Mouse (Mus musculus) ovary, adult 18-20 months (tissue): Measurements from ENCODE around the gene Slc35c1.
"Not testable (repeated sequence)": the region's sequence is repeated elsewhere in the genome, so short reads cannot be mapped to it uniquely, and the experiment has no call there.

ENCODE experiments used
- DNase-seq: peaks from one replicate; pipeline ENCODE4 v3.0.0; 2022; ENCODE audit warnings: low spot score, mixed read lengths

Gene Slc35c1

GRCm38 (mm10) chr2:92459921-92460707 is at the start of gene Slc35c1:
TSS of gene Slc35c1 (minus strand) at chr2:92460538.
- no peak for DNase-seq

GRCm38 (mm10) chr2:92505291-92505690 is 45.0 kb upstream of the Slc35c1 start:
- DNase-seq = no peak

GRCm38 (mm10) chr2:92503421-92503820 is 43.1 kb upstream of the Slc35c1 start:
- DNase-seq = no peak

GRCm38 (mm10) chr2:92499701-92500322 is 39.5 kb upstream of the Slc35c1 start:
- DNase-seq = no peak

GRCm38 (mm10) chr2:92497112-92497511 is 36.8 kb upstream of the Slc35c1 start:
- no peak for DNase-seq

GRCm38 (mm10) chr2:92496681-92497080 is 36.3 kb upstream of the Slc35c1 start:
- DNase-seq = no peak

- no peak for DNase-seq
Measured at GRCm38 (mm10) chr2:92494956-92495355, 34.6 kb upstream of the Slc35c1 start.

DNA sequence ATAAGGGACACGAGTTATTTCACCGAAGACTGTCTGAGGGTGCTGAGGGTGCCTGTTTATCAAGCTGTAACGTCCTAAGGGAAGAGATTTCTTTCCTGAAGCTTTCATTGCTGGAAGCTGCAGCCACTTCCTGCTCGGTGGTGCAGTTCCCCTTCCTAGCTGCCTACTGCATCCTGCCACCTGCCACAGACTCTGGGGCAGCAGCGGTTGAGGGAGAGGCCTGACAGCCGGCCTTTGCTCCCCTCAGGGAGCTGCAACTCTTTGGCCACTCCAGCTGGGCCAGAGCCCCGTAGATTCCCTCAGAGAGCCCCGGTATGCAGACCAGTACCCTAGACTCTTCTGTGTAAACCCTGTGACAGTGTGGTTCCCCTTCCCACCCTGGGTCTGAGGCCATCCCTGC is 34.1 kb upstream of the Slc35c1 start:
- no peak for DNase-seq

DNA sequence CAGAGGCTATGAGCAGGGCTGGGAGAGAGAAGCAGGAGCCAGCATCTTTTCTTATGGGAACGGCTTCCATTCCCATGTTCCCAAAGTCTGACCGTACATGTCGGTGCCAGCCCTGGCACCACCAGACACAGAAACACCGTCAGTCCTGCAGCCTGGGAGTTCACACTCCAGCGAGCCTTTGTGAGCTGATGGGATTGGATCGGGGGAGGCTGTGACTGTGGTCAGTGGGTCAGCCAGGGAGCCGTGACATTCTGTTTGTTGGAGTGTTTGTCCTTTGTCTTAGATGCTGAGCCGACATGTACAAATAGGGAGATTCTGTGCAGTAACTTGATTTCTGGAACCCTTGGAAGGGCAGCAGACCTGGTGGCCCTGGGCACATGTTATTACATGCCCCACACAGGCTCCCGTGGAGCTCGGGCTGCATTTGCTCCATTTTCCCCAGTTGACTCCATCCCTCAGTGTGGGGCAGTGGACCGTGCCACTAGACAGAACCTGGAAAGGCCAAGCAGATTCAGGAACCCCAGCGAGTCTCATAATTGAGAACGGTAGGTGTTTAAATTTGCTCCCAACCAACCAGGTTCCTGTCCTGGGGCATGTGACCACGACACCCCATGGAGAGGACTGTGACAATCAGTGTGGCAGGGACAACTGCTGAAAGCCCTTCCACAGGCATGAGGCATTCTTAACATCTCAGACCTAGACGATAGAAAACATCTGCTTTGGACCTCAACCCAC is 33.5 kb upstream of the Slc35c1 start:
- no peak for DNase-seq

DNA sequence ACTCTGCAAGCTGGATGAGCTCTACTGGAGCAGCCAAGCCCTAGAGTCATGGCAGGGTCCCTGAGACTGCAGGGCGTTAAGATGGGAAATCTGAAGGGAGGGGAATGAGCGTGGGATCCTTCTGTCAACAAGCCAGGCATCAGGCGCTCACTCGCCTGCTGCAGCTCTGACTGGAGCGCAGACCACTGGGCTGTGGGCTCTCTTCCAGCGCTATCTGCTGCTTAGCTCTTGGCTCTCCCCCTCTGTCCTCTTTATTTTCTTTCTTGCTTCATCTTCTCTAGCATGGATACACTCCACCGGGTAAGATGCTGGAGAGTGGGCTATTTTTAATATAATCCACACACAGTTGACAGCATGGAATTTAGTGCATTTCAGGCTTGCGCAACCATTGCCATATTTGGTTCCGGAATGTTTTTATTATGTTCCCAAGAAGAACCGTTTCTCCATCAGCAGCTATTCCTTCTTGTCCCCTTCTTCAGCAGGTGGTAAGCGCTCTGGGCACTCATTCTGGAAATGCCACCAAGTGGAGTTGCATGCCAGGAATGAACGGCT is 31.7 kb upstream of the Slc35c1 start:
- peak; percentile 31 for DNase-seq

GRCm38 (mm10) chr2:92490541-92490940 is 30.2 kb upstream of the Slc35c1 start:
- DNase-seq = peak; percentile 37

DNA sequence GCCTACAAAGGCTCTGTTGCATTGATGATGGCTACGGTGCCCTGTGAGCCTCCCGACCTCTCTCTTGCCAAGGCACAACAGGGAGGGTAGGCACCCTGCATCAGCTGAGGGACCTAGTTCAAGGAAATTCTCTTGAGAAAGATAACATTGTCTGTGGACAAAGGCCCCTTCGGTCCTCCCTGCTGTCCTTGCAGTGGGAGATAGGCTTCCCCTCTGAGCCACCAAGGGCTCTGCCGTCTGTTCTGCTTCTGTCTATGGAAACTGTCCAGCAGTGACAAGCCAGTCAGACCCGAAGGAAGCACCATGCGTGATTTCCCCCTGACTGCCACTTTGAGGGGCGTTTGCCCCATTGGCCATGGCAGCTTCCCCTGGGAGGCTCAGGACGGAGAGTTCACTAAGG is 27.5 kb upstream of the Slc35c1 start:
- no peak for DNase-seq

GRCm38 (mm10) chr2:92486911-92487310 is 26.6 kb upstream of the Slc35c1 start:
- DNase-seq = no peak

GRCm38 (mm10) chr2:92486403-92486802 is 26.1 kb upstream of the Slc35c1 start:
- no peak for DNase-seq

GRCm38 (mm10) chr2:92485640-92486295 is 25.4 kb upstream of the Slc35c1 start:
- DNase-seq = peak; percentile 49

DNA sequence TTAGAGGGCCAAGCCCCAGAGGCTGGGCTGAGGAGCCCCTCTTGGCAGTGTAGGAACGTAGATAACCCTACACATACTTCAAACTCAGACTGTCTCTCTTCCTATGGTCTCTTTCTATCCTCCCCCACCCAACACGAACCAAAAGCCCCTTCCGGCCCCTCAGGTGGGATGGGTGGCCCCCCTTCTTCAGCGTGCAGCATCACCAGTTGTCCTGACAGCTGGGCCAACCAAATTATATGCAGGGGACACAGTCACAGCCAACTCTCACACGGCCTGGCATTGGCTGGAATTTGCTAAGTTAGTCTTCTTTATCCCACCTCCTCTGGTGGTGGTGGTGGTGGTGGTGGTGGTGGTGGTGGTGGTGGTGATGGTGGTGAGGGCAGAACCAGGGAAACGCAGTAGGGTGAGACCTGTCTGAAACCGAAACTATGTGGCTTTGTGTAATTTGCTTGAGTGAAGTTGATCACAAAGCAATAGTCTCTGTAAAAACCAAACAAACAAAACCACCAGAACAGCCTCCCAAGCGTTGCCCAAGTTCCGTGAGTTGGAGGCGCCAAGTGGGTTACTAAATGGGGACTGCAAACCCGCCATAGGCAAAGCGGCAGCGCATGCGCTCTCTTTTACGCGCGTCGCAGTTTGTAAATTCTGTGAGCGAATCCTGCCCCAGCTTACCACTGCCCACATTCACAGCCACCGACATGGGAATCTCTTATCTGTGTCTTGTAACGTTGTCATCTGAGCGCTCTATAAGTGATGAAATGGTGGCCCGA is 24.1 kb upstream of the Slc35c1 start:
- no peak for DNase-seq

- no peak for DNase-seq
Measured at GRCm38 (mm10) chr2:92483505-92483904, 23.2 kb upstream of the Slc35c1 start.

DNA sequence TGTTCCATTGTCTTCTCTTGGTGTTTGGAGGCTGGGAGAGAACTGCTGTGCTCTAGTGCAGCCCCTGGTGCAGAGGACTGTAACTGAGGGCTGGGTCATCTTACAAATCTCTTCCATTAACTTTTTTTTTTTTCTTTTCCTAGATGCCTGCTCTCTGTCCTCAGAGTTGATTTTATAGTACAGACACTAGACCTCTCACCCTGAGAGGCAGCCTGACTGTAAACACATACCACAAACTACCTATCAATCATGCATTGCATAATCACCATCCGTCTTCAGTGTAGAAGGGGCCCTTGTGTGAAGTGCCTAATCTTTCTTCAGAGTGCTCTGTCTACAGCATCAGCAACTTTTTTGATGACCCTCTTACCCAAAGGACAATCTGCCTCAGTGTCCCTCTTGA is 22.2 kb upstream of the Slc35c1 start:
- DNase-seq = no peak

- no peak for DNase-seq
Measured at GRCm38 (mm10) chr2:92478313-92478688, 18.0 kb upstream of the Slc35c1 start.

DNA sequence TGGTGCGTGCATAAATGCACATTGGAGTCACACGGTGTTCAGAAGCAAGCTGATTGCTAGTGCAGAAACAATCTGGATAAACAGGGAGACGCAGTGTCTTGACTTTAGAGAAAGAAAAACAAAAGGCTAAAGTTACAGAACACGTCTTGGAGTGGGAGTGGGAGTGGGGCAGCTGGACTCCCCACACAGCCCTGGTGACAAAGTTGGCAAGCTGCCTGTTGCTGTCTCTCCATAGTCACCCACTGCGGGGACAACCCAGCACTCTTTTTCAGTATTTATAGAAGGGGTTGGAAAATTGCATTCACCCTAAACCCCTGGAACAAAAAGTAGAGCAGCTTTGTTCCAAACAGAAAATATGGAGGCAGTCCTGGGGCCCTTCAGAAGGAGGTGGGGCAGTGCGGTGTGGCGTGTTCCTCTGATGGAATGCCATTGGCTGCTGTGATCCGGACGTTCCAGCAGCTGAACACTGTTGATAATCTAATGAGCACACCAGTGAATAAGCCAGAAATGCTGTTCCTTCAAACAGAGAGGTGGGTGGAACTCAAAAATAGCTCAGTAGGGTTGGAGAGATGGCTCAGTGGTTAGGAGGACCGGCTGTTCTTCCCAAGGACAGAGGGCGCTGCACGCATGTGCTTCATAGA is 17.5 kb upstream of the Slc35c1 start:
- DNase-seq = no peak

DNA sequence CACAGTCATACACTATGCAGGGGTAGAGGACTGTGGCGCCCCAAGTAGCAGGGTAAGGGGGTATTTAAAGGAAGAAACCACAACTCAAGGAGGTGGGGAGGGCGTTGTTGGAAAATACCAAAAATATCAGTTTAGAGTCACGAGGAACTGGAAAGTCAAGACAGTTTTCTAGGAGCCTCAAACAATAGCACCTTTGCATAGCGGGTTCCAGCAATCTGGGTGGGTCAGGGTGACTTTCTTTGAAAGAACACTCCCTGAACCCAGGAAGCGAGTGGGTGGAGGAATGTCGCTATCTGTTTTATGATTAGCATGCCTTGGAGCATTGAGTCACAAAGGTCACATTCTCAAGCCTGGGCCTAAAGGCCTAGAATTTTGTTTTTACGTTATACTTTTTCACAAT is 16.2 kb upstream of the Slc35c1 start:
- not testable (repeated sequence) for DNase-seq
